Mouse (Mus musculus) inflammation-experienced regulatory T-cells, adult 6 months (primary cell): ENCODE results near the gene Arl3. TPM values are rescaled to one million over a fixed set of nuclear protein-coding genes. Genes with fewer than 3 reads are reported as not detected.

Experiments used
- ATAC-seq: one replicate; pipeline ENCODE4 v1.8.0; 2017
- polyA plus RNA-seq, 3 experiments: library from polyadenylated mRNA; unstranded; fragments of 100-300 nt; shearing (Covaris generic); gene quantifications; one replicate each; pipeline ENCODE4 v1.2.1; 2017

Arl3 gene
- polyA plus RNA-seq, 3 experiments from 2014 or later = 25.9 to 27.1 (median 26.8) TPM

DNA sequence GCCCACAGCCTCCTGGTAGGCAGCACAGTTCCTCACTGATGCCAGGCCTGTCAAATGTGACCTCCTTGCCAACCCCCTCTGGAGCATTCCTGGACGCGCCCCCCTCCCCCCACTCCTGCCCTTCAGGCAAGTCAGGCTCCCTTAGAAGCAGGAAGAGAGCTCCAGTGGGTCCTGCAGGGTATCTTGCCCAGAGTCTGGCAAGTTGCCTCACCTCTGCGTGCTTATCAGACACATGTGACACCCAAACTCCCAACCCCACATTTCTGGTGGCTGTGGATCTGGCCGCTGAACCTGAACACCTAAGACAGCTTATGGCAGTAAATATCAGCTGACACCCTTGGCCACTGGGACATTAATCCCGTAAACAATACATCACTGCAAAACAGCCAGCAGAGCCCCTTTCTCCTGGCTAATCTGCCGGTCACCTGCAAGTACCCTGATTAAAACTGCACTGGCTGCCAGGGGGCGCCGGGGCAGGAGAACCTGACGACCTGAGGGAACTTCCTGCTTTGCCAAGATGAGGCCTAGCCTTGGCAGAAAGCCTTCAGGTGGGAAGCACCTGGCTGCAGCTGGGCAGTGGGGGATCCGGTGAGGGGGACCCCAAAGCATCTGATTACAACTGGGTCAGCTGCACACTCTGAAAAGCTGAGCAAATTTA is 40.8 kb downstream of the Arl3 start:
- ATAC-seq = no peak

DNA sequence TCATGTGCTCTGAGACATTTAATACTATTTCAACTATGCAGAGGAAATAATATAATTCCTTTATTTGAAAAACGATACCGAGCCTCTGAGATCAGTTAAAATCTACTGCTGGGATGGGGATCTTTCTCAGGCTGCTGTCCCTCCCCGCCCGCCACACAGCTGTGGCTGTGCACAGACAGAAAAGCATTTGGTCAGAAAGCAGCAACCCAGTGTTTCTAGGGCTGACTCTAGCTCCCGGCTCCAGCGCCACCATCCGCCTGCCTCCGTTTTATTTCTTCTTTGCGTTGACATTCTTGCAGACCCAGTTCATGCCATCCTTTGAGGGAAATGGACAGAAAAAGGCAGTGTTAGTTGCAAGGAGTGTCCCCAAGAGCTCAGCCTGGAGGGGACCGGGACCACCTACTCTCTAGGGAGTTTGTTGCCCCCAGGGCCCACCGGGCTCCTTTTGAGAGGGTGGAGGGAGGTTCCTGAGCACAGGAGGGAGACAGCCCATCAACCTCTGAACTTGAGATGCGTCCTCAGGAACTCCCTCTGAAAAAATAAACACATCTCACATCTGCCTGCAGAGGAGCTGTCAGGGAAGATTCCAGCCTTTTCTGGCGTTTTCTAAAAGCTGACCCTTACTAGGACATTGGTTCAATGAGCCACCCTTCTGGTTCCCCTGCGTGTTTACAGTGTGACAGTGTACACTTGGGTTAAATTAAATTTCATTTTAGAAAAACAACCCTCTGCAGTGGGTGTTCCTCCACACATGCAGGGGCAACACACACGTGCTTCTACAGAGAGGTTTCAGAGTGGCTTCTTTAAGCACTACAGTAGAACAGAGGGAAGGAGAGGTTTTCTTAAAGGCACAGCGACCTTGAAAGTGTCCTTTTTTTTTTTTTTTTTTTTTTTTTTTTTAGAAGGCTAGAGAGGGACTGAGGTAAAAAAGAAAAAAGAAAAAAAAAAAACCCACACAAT is 41.6 kb downstream of the Arl3 start:
- ATAC-seq = no peak

DNA sequence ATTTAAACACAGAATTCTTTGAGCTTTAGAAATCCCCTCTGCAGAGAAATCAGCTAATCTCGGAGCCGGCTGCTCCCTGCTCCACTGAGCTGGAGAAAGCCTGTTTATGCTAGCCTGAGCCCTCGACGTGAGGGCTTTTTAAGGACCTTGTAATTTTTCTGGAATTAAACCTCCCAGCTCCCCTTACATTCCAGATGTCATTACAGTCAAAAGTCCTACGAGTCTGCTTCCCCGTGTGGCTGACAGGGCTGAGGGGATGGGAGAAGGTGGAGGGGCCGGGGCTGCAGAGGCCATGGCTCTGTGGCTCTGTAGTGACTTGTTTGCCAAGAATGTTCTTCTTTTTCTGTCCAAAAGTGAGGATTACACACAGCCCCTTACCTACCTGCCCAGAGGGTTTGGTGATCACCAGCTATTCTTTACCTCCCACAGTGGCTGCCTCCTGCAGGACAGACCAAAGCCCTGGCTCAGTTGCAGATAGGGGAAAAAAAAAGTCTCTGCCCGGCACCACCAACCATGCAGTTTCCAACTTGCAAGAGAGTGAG is 42.5 kb downstream of the Arl3 start:
- ATAC-seq = no peak

DNA sequence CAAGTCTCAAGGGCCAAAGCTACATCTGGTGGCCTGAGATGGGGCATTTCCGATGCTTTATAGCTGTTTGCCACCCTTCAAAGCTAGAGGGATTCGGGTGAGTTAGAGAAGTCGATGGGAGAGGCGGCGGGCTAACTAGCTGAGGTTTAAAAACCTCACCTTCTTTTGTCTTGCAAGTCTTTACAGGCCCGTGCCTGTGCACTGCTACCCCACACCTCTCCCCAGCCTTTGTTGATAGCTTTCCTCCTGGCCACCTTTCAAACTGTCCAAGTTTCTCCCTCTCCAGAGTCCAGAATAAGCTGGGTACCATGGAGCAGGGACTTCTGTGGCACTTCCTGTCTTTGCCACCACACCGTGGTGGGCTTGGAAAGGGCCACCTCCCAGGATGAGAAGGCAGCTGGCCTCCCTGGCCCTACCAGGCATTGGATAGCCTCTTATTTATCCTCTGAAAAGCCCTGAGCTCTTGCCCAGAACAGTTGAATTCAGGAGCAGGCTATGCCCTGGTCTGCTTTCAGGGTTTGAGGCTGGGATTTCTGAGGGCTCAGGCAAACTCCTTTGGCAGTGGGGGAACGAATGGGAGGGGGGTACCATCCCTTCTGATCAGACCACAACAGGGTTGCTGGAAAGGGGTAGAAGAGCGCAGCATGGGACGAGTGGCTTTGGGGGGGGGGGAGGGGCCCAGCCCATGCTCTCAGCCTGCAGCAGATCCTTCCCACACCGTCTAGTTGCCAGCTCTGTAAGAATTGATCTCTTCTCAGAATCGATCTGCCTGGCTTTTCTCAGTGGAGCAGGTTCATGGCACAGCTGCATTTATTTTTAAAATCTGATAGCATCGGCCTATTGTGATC is 43.2 kb downstream of the Arl3 start:
- ATAC-seq = no peak

DNA sequence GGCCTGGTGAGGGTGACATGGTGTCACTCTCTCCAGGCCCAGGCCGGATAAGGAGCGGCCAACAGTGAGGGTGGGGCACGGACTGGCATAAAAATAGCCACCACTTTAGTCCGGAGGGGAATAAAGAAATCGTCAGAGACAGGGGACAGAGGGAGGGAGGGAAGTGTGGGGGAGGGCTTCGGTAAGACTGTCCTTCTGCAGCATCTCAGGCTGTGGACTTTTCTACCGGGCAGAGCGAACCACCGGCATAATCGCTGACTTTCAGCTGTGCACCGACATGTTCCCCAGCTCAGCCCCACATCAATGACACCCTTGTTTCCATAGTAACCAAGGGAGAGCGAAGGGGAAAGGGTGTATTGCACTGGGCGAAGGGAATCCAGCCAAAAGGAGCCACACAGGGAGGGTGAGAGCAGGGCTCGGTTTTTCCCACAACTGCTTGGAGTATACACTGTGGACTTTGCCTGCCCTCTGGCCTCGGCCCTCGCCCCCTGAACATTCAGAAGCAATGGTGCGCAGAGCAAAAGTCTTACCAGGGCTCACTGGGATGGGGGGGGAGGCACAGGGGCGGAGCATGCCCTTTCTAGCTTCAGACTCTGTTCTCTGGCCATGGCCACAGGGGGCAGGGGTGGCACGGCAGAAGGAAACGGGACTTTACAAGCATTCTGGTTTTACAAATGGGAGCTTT is 44.3 kb downstream of the Arl3 start:
- ATAC-seq = peak; percentile 77

DNA sequence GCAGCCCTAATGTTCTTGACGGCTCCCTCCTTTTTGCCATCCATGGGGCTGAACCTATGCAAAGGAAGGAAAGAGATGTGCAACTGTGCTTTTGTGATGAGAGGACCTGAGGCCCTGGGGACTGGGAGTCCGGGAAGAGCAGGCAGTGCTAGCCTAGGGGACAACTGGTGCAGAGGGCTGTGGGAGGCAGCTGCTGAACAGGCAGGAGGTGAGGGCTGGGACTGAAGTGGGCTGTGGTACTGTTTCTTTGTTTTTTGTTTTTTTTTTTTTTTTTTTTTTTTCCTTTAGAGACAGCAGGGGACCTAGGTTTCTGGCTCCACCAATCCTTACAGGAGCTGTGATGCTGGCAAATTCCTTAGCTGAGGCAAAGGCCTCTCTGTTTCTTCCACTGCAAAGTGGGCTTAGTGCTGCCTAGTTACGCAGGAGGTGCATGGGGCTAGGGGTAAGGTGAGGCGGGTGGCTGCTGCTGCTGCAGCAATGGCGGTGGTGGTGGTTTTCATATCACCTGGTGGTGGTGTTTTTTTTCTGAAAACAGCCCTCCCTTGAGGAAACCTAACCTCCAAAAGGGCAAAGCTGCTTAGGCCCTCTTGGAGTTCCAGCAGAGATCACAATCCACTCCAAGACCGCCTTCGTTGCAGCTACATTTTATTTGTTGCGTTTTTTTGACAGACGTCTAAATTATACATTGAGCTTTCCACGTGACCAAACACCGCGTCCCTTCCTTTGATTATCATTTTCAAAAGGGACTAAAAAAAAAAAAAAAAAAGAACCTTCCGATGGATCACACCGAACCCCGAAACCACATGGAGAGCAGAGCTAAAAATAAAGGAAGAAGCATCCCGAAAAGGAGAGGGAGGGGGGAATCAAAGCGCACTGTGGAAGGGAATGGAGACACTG is 45.1 kb downstream of the Arl3 start:
- ATAC-seq = no peak

DNA sequence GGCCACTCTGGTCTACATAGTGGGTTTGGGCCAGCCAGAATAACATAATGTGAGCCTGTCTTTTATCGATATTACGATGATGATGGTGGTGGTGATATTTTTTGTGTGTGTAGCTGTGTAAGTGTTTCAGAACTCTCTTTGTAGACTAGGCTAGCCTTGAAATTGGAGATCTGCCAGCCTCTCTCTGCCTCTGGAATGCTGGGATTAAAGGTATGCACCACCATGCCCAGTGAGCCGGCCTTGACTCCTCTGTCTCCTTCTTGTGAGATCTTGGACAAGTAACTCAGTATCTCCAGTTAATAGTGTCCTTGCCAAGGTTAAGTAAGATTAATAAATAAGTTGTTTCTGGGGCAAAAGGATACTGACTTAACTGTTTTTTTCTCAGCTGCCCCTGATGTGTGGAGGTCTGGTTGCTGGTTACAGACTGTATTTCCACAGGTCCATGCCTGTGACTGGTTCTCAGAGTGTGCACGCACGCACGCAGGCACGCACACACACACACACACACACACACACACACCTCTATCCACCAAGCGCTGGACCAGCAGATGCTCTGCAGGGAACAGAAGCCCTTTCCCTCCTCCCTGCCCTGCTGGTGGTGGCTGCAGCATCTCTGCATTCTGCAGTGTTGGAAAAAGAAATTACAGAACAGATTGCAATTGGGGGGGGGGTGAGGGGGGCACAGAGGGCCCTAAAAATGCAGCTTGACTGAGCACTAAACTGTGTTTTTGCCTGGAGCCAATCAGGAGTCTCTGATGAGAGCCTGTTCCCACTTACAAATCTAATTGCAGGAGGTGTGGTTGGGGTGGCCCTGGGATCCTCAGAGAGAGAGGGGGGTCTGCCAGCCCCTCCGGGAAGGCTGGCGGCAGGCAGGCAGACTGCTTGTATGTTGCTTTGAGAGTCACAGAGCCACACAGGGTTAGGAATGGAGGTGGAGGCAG is 47.0 kb downstream of the Arl3 start:
- ATAC-seq = no peak

DNA sequence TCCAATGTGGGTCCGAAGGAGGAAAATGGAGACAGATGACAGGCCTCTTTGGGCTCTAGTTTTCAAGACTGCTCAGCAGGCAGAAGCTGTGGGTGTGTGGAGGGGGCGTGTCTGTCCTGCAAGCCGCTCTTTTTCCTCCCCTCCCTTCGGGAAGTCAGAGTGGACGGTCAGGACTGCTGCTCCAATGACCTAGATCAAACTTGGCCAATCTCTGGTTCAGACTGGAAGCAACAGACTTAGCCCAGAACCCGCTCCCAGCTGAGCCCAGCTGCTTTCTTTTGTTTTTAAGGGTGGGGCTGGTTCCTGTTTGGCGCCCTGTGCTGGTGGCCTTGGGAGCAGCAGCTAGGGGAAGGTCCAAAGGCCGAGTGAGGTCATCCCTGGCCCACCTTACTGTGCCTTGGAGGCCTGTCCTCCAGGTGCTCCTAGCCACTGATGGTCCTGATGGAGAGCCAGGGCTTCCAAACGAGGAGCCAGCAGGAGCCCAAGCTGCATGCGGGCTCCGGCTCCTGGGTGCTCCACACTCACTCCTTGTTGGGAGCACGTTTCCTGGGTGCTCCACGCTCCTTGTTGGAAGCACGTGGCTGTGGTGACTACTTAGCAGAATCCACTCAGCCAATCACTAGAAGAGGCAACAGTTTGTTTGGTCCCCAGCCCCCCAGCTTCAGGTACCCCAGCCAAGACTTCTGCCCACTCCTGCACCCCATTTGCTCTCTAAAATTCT is 48.2 kb downstream of the Arl3 start:
- no peak for ATAC-seq

DNA sequence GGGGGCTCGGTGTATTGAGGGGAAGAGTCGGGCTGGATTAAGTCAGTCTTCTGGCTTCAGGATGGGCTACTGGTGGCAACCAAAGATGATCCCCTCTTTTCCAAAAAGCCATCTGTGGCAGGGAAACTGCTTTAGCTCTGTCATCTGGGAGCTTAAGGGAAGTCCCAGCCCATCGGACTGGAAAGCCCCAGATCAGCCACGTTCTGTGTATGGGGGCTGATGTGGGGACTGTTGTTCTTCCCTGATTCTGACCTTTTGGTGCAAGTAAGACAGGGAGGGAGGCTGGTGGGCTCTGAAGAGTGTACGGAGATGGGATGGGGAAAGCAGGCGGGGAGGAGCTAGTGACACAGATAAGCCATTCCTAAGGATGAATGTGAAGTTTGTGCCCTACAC is 48.9 kb downstream of the Arl3 start:
- ATAC-seq = no peak

DNA sequence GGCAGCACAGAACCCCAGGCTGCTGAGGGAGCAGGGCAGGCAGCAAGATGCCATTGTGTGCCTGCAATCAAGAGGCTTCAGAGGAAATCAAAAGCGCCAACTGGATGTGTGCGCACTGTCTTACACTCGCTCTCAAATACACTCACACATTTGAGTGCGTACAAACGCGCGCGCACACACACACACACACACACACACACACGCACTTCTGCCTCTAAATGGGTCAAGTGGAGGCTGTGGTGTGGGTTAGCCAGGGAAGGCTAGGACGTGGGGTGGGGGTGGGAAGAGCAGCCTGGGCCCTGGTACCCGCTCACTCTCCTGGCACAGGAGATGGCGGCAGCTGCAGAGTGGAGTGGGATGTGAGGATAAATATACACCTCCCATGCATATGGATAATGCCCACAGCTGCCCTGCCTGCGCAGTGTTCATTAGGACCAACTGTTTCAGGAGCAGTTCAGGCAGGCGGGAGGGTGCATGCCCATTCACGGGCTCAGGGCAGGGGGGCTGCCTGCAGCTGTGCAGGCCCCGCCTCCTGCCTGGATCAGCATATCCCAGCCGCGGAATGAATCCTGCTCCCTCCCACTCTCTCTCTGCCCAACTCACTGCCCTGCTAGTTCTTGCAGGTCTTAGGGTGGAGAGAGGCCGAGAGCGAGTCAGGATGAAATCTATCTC is 49.4 kb downstream of the Arl3 start:
- ATAC-seq = no peak

DNA sequence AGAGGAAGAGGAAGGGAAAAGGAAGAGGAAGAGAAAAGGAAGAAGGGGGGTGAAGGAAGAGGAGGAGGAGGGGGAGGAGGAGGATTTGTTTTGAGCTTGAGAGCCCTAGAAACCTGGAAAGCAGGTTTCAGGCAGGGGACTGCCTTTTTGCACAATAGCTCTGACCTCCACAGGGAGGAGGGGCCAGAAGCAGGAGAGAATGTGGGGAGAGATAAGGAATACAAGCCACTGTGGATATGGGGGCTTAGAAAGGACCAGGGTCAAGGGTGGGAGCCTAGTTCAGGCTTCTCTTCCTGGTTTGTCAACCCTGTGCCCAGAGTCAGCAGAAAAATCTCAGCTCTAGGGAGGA is 49.9 kb downstream of the Arl3 start:
- no peak for ATAC-seq

DNA sequence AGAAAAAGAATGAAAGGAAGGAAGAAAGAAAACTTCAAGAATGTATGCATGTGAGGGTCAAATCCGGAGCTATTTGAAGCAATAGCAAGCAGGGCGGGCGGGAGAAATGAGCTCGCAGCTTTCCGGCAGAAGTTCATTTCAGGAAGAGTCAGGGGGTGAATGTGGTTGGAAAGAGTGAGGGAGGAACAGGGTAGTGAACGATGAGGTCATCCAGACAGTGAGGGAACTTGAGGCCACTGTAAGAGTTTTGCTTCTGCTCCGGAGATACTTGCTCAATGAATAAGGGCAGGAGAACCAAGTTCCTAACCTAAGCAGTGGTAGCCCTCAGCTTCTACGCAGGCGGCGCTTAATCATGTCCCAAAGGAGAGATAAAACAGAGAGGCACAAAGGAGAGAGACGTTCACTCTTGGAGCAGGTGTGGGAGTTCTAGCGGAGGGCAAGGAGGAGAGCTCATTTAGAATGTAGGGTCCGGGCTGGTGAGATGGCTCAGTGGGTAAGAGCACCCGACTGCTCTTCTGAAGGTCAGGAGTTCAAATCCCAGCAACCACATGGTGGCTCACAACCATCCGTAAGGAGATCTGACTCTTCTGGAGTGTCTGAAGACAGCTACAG is 50.5 kb downstream of the Arl3 start:
- ATAC-seq = peak; percentile 39

DNA sequence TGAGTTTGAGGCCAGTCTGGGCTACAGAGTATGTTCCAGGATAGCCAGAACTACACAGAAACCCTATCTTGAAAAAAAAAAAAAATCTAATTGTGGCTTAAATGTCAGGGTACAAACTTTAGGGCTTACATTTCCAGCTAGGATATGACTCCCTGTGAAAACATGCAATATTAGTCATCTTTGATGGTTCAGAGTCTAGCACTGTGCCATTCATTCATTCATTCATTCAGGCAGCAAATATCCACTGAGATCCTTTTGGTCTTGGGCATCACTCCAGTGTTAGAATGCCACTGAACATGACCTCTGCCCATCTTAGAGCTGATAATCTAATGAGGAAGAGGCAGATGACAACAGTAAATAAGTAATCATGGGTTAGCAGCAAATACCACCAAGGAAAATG is 51.3 kb downstream of the Arl3 start:
- ATAC-seq = no peak

DNA sequence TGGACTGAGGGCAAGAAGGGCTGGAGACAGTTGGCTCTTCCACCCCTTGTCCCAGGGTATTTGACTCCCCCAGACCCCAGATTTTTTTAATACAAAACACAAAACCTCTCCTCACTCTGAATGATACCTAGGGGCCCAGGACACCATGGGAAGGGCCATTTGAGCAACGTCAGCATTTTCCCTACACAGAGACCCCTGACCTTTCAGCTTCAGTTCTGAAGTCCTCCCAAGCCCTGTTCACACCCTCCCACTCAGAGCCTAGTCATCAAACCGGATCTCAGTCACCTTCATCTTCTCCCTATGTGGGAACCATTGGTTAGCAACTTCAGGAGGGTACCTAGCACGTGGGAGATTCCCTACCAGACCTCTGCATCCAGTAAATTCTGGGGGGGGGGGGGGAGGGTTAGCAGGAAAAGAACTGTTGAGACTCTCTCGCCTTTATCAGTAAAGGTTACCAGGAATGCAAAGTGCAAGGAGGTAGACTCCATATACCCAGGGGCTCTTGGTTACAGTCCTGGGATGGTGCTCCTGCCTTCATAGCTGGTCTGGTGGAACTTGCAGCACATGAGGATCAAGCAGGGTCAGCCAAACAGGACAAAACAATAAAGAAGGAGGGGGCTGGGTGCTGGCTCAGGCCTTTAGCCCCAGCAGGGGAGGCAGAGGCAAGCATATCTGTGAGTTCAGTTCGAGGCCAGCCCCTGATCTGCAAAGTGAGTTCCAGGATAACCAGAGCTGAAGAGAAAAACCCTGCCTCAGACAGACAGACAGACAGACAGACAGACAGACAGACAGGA is 54.0 kb downstream of the Arl3 start:
- no peak for ATAC-seq

DNA sequence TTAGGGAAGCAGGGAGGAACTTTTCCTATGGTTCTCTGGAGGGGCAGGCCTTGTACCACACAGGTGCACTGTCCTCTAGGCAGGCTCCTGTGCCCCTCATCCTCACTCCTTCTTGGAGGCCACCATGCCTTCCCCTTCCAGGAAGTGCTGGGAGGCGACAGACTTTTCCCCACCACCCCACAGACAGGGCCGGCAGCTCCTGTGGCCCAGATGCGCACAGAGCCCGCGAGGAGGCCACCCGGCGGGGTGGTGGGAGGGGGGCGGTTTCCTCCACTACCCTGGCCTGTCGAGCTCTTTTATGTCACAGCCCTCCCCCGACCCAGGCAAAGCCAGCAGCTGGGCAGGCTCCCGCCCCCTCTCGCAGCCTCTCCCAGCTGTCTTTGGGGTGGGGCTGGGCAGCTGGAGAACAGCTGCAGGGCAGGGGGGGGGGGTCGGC is 54.6 kb downstream of the Arl3 start:
- peak; percentile 49 for ATAC-seq

DNA sequence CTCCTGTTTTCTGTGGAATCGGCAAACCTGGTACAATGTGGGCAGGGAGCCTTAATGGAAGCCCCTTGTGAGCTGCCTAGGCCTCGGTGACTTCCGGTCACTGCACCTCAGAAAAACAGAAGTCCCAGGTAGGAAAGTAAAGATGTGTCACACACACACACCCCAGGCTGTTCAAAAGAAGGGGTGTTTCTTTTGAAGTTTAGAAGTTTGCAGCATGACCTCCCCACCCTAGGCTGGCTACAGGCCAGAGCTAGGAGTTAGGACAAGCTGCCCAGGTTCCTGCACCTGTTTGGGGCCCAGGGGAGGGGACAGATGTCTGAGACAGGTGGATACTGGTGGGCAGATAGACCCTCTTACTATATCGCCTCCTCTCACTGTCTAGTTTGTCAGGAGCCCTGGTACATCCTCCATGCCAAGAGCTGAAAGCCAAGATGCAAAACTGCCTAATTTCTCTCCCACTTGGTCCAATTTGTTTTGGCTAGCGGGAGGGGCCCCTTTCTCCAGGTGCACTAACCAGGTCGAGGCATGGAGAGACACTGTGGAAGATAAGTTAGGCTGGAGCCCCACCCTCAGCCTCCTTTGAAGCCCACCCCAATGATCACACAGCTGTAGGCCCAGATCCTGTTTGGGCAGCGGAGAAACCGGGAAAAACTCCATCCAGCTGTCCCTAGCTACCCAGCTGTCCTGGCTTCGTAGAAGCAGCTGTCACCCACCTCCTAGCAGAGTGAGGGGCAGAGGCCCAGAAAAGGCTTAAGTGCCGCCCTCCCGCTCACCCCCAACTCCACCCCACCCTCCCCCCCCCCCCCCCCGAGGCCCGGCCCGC is 55.3 kb downstream of the Arl3 start:
- no peak for ATAC-seq
